Mouse (Mus musculus) MEL (cell line): ENCODE measurements at regions not wholly inside any gene's neighbourhood (a gene's known extent, or its start where the extent isn't known, plus 50 kb on each side); places are given as distances from the start of the nearest gene placed in this dataset.

ENCODE experiments used
- CHD1 ChIP-seq: IDR thresholded peaks from 2 replicates; pipeline ENCODE4 v1.6.1; 2012; ENCODE audit warnings: low read depth, mild to moderate bottlenecking, inconsistent platforms, low read length, improper control_type of control experiment
- CHD2 ChIP-seq: IDR thresholded peaks from 2 replicates; pipeline ENCODE4 v1.6.1; 2011; ENCODE audit warnings: low read length, improper control_type of control experiment
- CTCF ChIP-seq, 3 experiments: IDR thresholded peaks in 2 of 3; conservative IDR thresholded peaks in 1 of 3; 2 replicates each; pipeline ENCODE4 v1.5.1; 2011 to 2012; ENCODE audit warnings: low read length in 3 of 3, low read depth in 2 of 3, mild to moderate bottlenecking in 2 of 3, improper control_type of control experiment in 1 of 3, inconsistent platforms in 1 of 3, mixed read lengths in 1 of 3, moderate library complexity in 1 of 3; ENCODE audit not compliant: control insufficient read depth in 1 of 3, insufficient read depth in 1 of 3, poor library complexity in 1 of 3, severe bottlenecking in 1 of 3
- GABPA ChIP-seq: IDR thresholded peaks from 2 replicates; pipeline ENCODE4 v1.6.1; 2012; ENCODE audit warnings: low read depth, mild to moderate bottlenecking, inconsistent platforms, low read length, improper control_type of control experiment, moderate library complexity
- MAZ ChIP-seq: IDR thresholded peaks from 2 replicates; pipeline ENCODE4 v1.6.1; 2012; ENCODE audit warnings: low read depth, mild to moderate bottlenecking, inconsistent platforms, low read length, improper control_type of control experiment
- POLR2A ChIP-seq, 2 experiments: IDR thresholded peaks; 2 replicates each; pipeline ENCODE4 v1.6.1; 2011 to 2012; ENCODE audit warnings: low read length in 2 of 2, mild to moderate bottlenecking in 2 of 2, control low read depth in 1 of 2, improper control_type of control experiment in 1 of 2, low read depth in 1 of 2, moderate library complexity in 1 of 2; ENCODE audit not compliant: control insufficient read depth in 1 of 2, insufficient read depth in 1 of 2, poor library complexity in 1 of 2
- POLR2AphosphoS5 ChIP-seq: IDR thresholded peaks from 2 replicates; pipeline ENCODE4 v1.6.1; 2012; ENCODE audit warnings: low read depth, borderline replicate concordance, mild to moderate bottlenecking, inconsistent platforms, low read length, moderate library complexity, mixed read lengths
- TBP ChIP-seq: IDR thresholded peaks from 2 replicates; pipeline ENCODE4 v1.8.0; 2011; ENCODE audit warnings: low read depth, low read length, improper control_type of control experiment
- ZC3H11A ChIP-seq: IDR thresholded peaks from 2 replicates; pipeline ENCODE4 v1.6.1; 2012; ENCODE audit warnings: low read depth, mild to moderate bottlenecking, inconsistent platforms, low read length, improper control_type of control experiment

DNA sequence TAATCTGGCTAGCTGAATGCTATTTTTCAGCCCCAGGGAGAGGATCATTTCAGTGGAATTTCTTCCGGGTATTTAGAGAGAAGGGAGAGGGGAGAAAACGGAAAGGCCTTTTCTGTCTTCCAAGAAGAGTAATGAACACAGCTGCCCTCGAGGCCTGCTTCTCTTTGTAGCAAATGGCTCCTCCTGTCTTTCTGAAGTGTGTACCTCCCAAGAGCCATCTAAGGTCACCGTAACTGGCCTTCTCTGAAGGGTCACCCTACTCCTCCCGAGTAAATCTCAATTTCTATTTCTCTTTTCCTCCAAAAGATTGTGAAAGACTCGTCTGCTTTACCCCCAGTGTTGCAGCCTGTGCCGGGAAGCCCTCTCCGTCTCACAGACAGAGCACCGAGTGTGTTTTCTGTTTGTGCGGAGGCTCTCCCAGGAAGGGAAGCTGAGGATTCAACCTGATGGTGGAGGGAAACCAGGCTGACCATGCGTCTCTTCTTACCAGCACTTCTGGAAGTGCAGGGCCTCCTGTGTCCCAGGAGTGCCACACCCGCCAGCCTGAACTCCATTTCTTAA lies 80.6 kb downstream of the Tmx1 start:
- TF ChIP-seq CTCF (IDR thresholded peaks at IDR 0.05 in 2 of 3, conservative IDR thresholded peaks at IDR 0.05 in 1 of 3; ENCODE audit: control insufficient read depth in 1 of 3, insufficient read depth in 1 of 3, low read depth in 2 of 3, low read length in 3 of 3, poor library complexity in 1 of 3, severe bottlenecking in 1 of 3), result no peak
- no peak for TF ChIP-seq TBP
- no peak for TF ChIP-seq CHD2
- no peak for TF ChIP-seq CHD1
- no peak for TF ChIP-seq MAZ
- TF ChIP-seq POLR2A (IDR thresholded peaks at IDR 0.05; ENCODE audit: control insufficient read depth in 1 of 2, insufficient read depth in 1 of 2, low read depth in 1 of 2, low read length in 2 of 2, poor library complexity in 1 of 2), result no peak
- TF ChIP-seq POLR2AphosphoS5, result no peak
- no peak for TF ChIP-seq GABPA
- no peak for TF ChIP-seq ZC3H11A
